ENCODE assay signal across 25 mouse cellular contexts in genomic region chr2:61267706-61268105, GRCm38 (mm10).
"Had no signal": no experiment of that assay in that cellular context is flagged by ENCODE, and none has a peak within 500 bp of the region (broad histone marks: within the 10 kb centered on the region; RNA-seq: fewer than 3 reads in every experiment).

No protein-coding gene starts in this region.

- H3K27me3 ChIP-seq: heart, embryonic 13.5 days; heart, embryonic 15.5 days; hindbrain, embryonic 13.5 days; hindbrain, embryonic 15.5 days; kidney, embryonic 15.5 days; limb, embryonic 13.5 days; limb, embryonic 15.5 days; liver, embryonic 12.5 days had no signal

- H3K9me3 ChIP-seq: heart, embryonic 13.5 days; heart, embryonic 15.5 days; hindbrain, embryonic 13.5 days; hindbrain, embryonic 15.5 days; kidney, embryonic 15.5 days; limb, embryonic 13.5 days; limb, embryonic 15.5 days; liver, embryonic 12.5 days had no signal

- DNase-seq: gastrocnemius, postnatal 14 days; gastrocnemius, postnatal 36 days; heart, adult 18-20 months; heart, postnatal 14 days; heart, postnatal 36 days; kidney, adult 11 months; kidney, adult 2 months; kidney, adult 9 months; kidney, postnatal 14 days; kidney, postnatal 36 days; layer of hippocampus, adult 9-11 months; layer of hippocampus, postnatal 36 days; left cerebral cortex, postnatal 4 days had no signal

- H3K4me2 ChIP-seq: heart, embryonic 11.5 days; heart, embryonic 13.5 days; heart, embryonic 15.5 days; hindbrain, embryonic 13.5 days; hindbrain, embryonic 15.5 days; kidney, embryonic 15.5 days; limb, embryonic 13.5 days; limb, embryonic 15.5 days; liver, embryonic 12.5 days had no signal

- H3K4me1 ChIP-seq: hindbrain, embryonic 13.5 days; kidney, embryonic 15.5 days; limb, embryonic 15.5 days; liver, embryonic 12.5 days had no signal

- H3K27ac ChIP-seq: heart, embryonic 13.5 days; heart, embryonic 15.5 days; hindbrain, embryonic 13.5 days; hindbrain, embryonic 15.5 days; hindbrain, postnatal 0 days; kidney, embryonic 15.5 days; kidney, postnatal 0 days; limb, embryonic 13.5 days; limb, embryonic 15.5 days; liver, embryonic 12.5 days; liver, embryonic 14.5 days had no signal

- H3K36me3 ChIP-seq: heart, embryonic 13.5 days; heart, embryonic 15.5 days; hindbrain, embryonic 13.5 days; hindbrain, embryonic 15.5 days; kidney, embryonic 15.5 days; limb, embryonic 13.5 days; limb, embryonic 15.5 days; liver, embryonic 12.5 days had no signal

- H3K4me3 ChIP-seq: heart, embryonic 13.5 days; heart, embryonic 15.5 days; hindbrain, embryonic 13.5 days; hindbrain, embryonic 15.5 days; kidney, embryonic 15.5 days; limb, embryonic 13.5 days; limb, embryonic 15.5 days; liver, embryonic 12.5 days had no signal
